Mouse (Mus musculus) myocyte (in vitro differentiated cells): ENCODE measurements at regions not wholly inside any gene's neighbourhood (a gene's known extent, or its start where the extent isn't known, plus 50 kb on each side); places are given as distances from the start of the nearest gene placed in this dataset.

ENCODE experiments used
- H3K27me3 ChIP-seq: one replicate; pipeline ENCODE4 v1.6.1; 2011; ENCODE audit not compliant: control insufficient read depth, insufficient read depth, insufficient read length
- H3K36me3 ChIP-seq: one replicate; pipeline ENCODE4 v1.6.1; 2011; ENCODE audit not compliant: control insufficient read depth, insufficient read depth
- H3K4me2 ChIP-seq: one replicate; pipeline ENCODE4 v1.6.1; 2011; ENCODE audit warnings: low read depth, control low read depth
- H3K4me3 ChIP-seq: one replicate; pipeline ENCODE4 v1.5.1; 2011; ENCODE audit warnings: mild to moderate bottlenecking, control low read depth, moderate library complexity
- H3K79me2 ChIP-seq: one replicate; pipeline ENCODE4 v1.6.1; 2011; ENCODE audit not compliant: control insufficient read depth, insufficient read depth
- H3ac ChIP-seq: one replicate; pipeline ENCODE4 v1.6.1; 2011; ENCODE audit not compliant: control insufficient read depth, insufficient read length
- CEBPB ChIP-seq: IDR thresholded peaks from 2 replicates; pipeline ENCODE4 v1.6.1; 2011; ENCODE audit warnings: mild to moderate bottlenecking, moderate library complexity; ENCODE audit not compliant: poor library complexity, insufficient read depth, severe bottlenecking
- E2F4 ChIP-seq: IDR thresholded peaks from one replicate; pipeline ENCODE4 v1.6.1; 2011; ENCODE audit warnings: mild to moderate bottlenecking, control low read depth, moderate library complexity; ENCODE audit not compliant: insufficient read depth
- MAX ChIP-seq: IDR thresholded peaks from one replicate; pipeline ENCODE4 v1.6.1; 2011; ENCODE audit warnings: low read depth, mild to moderate bottlenecking, control low read depth
- MYOD1 ChIP-seq, 3 experiments: IDR thresholded peaks; one replicate each; pipeline ENCODE4 v1.6.1; 2011; ENCODE audit warnings: control low read depth in 2 of 3, low read depth in 2 of 3, mild to moderate bottlenecking in 2 of 3, moderate library complexity in 1 of 3; ENCODE audit not compliant: insufficient read length in 2 of 3, control insufficient read depth in 1 of 3
- MYOG ChIP-seq, 3 experiments: IDR thresholded peaks; one replicate each; pipeline ENCODE4 v1.6.1; 2011; ENCODE audit warnings: control low read depth in 2 of 3, low read depth in 2 of 3, mild to moderate bottlenecking in 2 of 3; ENCODE audit not compliant: insufficient read length in 2 of 3, control insufficient read depth in 1 of 3, insufficient read depth in 1 of 3
- POLR2A ChIP-seq: IDR thresholded peaks from one replicate; pipeline ENCODE4 v1.6.1; 2011; ENCODE audit warnings: low read depth, mild to moderate bottlenecking, control low read depth, moderate library complexity; ENCODE audit not compliant: insufficient read length
- POLR2AphosphoS2 ChIP-seq: IDR thresholded peaks from one replicate; pipeline ENCODE4 v1.6.1; 2011; ENCODE audit warnings: low read depth, control low read depth; ENCODE audit not compliant: insufficient read length
- REST ChIP-seq: IDR thresholded peaks from one replicate; pipeline ENCODE4 v1.6.1; 2011; ENCODE audit warnings: mild to moderate bottlenecking, control low read depth, moderate library complexity; ENCODE audit not compliant: insufficient read depth, insufficient read length
- SRF ChIP-seq: IDR thresholded peaks from one replicate; pipeline ENCODE4 v1.6.1; 2011; ENCODE audit warnings: low read depth; ENCODE audit not compliant: control insufficient read depth, insufficient read length
- TCF12 ChIP-seq: IDR thresholded peaks from one replicate; pipeline ENCODE4 v1.6.1; 2011; ENCODE audit warnings: mild to moderate bottlenecking, control low read depth; ENCODE audit not compliant: poor library complexity, insufficient read depth, severe bottlenecking
- TCF3 ChIP-seq: IDR thresholded peaks from one replicate; pipeline ENCODE4 v1.6.1; 2011; ENCODE audit warnings: low read depth, control low read depth; ENCODE audit not compliant: insufficient read length
- USF1 ChIP-seq: IDR thresholded peaks from one replicate; pipeline ENCODE4 v1.6.1; 2011; ENCODE audit warnings: low read depth, mild to moderate bottlenecking, control low read depth, moderate library complexity

GRCm38 (mm10) chrX:92791023-92791346 lies 191.6 kb upstream of the Mageb18 start:
- H3K4me3 ChIP-seq: no peak overlapping the region
- H3K36me3 ChIP-seq: no peaks in the 10 kb centered on the region
- H3ac ChIP-seq: no peak overlapping the region
- TF ChIP-seq MYOD1 (IDR thresholded peaks at IDR 0.05; ENCODE audit: control insufficient read depth in 1 of 3, insufficient read length in 2 of 3, low read depth in 2 of 3) (peak in 1 of 3 experiments; percentile 29), POLR2A (no peak)
- H3K79me2 ChIP-seq: no peaks in the 10 kb centered on the region
- H3K4me2 ChIP-seq: no peak overlapping the region
- no peaks in the 10 kb centered on the region for H3K27me3 ChIP-seq

GRCm38 (mm10) chrX:92790323-92791022 lies 191.1 kb upstream of the Mageb18 start:
- Histone ChIP-seq H3K79me2 (no peaks in the 10 kb centered on the region), H3K4me2 (no peak overlapping the region), H3K4me3 (no peak overlapping the region), H3K36me3 (no peaks in the 10 kb centered on the region), H3K27me3 (no peaks in the 10 kb centered on the region), H3ac (no peak overlapping the region)
- TF ChIP-seq TCF12: no peak
- no peak for TF ChIP-seq MAX

- H3K79me2 ChIP-seq: no peaks in the 10 kb centered on the region
- no peak overlapping the region for H3ac ChIP-seq
- peak overlapping the region; percentile 65 for H3K4me2 ChIP-seq
- H3K27me3 ChIP-seq: no peaks in the 10 kb centered on the region
- TF ChIP-seq E2F4: no peak
- no peak for TF ChIP-seq POLR2A
- TF ChIP-seq POLR2AphosphoS2: no peak
- H3K36me3 ChIP-seq: no peaks in the 10 kb centered on the region
- no peak overlapping the region for H3K4me3 ChIP-seq
These were observed 187.4 kb upstream of the Mageb18 start for GRCm38 (mm10) chrX:92786814-92787213.

GRCm38 (mm10) chrX:92740026-92740425 lies 140.7 kb upstream of the Mageb18 start:
- no peak overlapping the region for H3K4me2 ChIP-seq
- TF ChIP-seq TCF3 (no peak), CEBPB (no peak), USF1 (no peak)
- H3K36me3 ChIP-seq: no peaks in the 10 kb centered on the region
- H3K4me3 ChIP-seq: no peak overlapping the region
- H3K79me2 ChIP-seq: no peaks in the 10 kb centered on the region
- no peaks in the 10 kb centered on the region for H3K27me3 ChIP-seq
- no peak overlapping the region for H3ac ChIP-seq

GRCm38 (mm10) chrX:92710279-92710678 lies 110.9 kb upstream of the Mageb18 start:
- H3K27me3 ChIP-seq: no peaks in the 10 kb centered on the region
- no peak overlapping the region for H3K4me3 ChIP-seq
- TF ChIP-seq CEBPB (no peak), MYOG (IDR thresholded peaks at IDR 0.05; ENCODE audit: control insufficient read depth in 1 of 3, insufficient read depth in 1 of 3, insufficient read length in 2 of 3, low read depth in 2 of 3) (no peak), E2F4 (no peak), TCF12 (no peak), TCF3 (no peak), SRF (no peak), MAX (no peak), REST (no peak), POLR2AphosphoS2 (no peak), POLR2A (no peak), MYOD1 (IDR thresholded peaks at IDR 0.05; ENCODE audit: control insufficient read depth in 1 of 3, insufficient read length in 2 of 3, low read depth in 2 of 3) (no peak), USF1 (no peak)
- H3ac ChIP-seq: no peak overlapping the region
- H3K4me2 ChIP-seq: no peak overlapping the region
- no peaks in the 10 kb centered on the region for H3K36me3 ChIP-seq
- H3K79me2 ChIP-seq: no peaks in the 10 kb centered on the region

- H3K4me2 ChIP-seq: no peak overlapping the region
- H3K4me3 ChIP-seq: no peak overlapping the region
- TF ChIP-seq MYOD1 (IDR thresholded peaks at IDR 0.05; ENCODE audit: control insufficient read depth in 1 of 3, insufficient read length in 2 of 3, low read depth in 2 of 3): no peak
- TF ChIP-seq POLR2AphosphoS2: no peak
- no peak for TF ChIP-seq TCF3
- no peak for TF ChIP-seq POLR2A
- TF ChIP-seq MAX: no peak
- no peak for TF ChIP-seq E2F4
- TF ChIP-seq TCF12: no peak
- no peak for TF ChIP-seq CEBPB
- TF ChIP-seq SRF: no peak
- no peak for TF ChIP-seq MYOG (IDR thresholded peaks at IDR 0.05; ENCODE audit: control insufficient read depth in 1 of 3, insufficient read depth in 1 of 3, insufficient read length in 2 of 3, low read depth in 2 of 3)
- no peak for TF ChIP-seq REST
- no peak for TF ChIP-seq USF1
- H3ac ChIP-seq: no peak overlapping the region
- no peaks in the 10 kb centered on the region for H3K36me3 ChIP-seq
- no peaks in the 10 kb centered on the region for H3K27me3 ChIP-seq
- no peaks in the 10 kb centered on the region for H3K79me2 ChIP-seq
These were observed 80.4 kb upstream of the Mageb18 start for GRCm38 (mm10) chrX:92679761-92680160.
